Mouse (Mus musculus): ENCODE measurements around the gene Tbl1xr1. TPM values are rescaled to one million over a fixed set of nuclear protein-coding genes. Genes with fewer than 3 reads are reported as not detected.

Gene Tbl1xr1
- polyA plus RNA-seq, 1 experiment from 2014 or later: 10.2 TPM

- Histone ChIP-seq H3K27ac (ENCODE audit: low read depth, low read length) (no peak overlapping the region), H3K4me1 (ENCODE audit: control insufficient read depth, insufficient read depth, low read depth, low read length) (peaks cover 15% of the 10 kb centered on the region), H3K4me2 (ENCODE audit: low read length) (no peak overlapping the region), H3K27me3 (replicated peaks; ENCODE audit: control insufficient read depth, insufficient read depth, low read length) (no peaks in the 10 kb centered on the region), H3K9ac (ENCODE audit: low read depth, low read length) (no peak overlapping the region), H3K36me3 (ENCODE audit: control insufficient read depth, insufficient read depth, low read length) (no peaks in the 10 kb centered on the region), H3K9me3 (ENCODE audit: control insufficient read depth, low read length) (no peaks in the 10 kb centered on the region), H3K4me3 (ENCODE audit: low read length) (no peak overlapping the region)
- ATAC-seq: no peak
Measured at GRCm38 (mm10) chr3:22108013-22108412, 31.6 kb downstream of the Tbl1xr1 start.

GRCm38 (mm10) chr3:22109651-22110050 lies 33.2 kb downstream of the Tbl1xr1 start:
- H3K27ac ChIP-seq (ENCODE audit: low read depth, low read length): no peak overlapping the region
- no peak overlapping the region for H3K4me2 ChIP-seq (ENCODE audit: low read length)
- no peaks in the 10 kb centered on the region for H3K9me3 ChIP-seq (ENCODE audit: control insufficient read depth, low read length)
- 91% methylated on average over 1 of the region's 1 CpGs for WGBS
- no peak overlapping the region for H3K4me3 ChIP-seq (ENCODE audit: low read length)
- no peaks in the 10 kb centered on the region for H3K36me3 ChIP-seq (ENCODE audit: control insufficient read depth, insufficient read depth, low read length)
- peaks cover 9% of the 10 kb centered on the region for H3K4me1 ChIP-seq (ENCODE audit: control insufficient read depth, insufficient read depth, low read depth, low read length)
- no peak overlapping the region for H3K9ac ChIP-seq (ENCODE audit: low read depth, low read length)
- no peaks in the 10 kb centered on the region for H3K27me3 ChIP-seq (replicated peaks; ENCODE audit: control insufficient read depth, insufficient read depth, low read length)
- no peak for ATAC-seq

DNA sequence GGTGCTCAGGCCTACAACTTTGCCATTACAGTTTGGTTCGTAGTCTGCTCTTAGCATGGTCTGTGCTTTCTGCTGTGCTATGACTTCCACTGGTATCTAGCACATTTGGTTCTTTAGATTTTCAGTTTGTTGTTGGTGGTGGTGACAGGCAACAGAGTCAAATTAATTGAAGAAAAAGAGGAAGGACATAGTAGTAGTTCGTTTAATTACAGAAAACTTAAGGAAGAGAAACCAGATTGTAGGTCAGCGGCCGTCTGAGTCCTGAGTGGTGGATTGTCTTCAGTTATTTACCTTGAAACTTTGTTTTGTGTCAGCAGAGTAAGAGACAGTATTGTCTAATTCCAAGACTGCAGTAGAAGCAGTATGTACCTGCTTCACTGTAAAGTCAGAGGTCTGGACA lies 37.3 kb downstream of the Tbl1xr1 start:
- Histone ChIP-seq H3K27me3 (replicated peaks; ENCODE audit: control insufficient read depth, insufficient read depth, low read length) (no peaks in the 10 kb centered on the region), H3K36me3 (ENCODE audit: control insufficient read depth, insufficient read depth, low read length) (no peaks in the 10 kb centered on the region), H3K9me3 (ENCODE audit: control insufficient read depth, low read length) (no peaks in the 10 kb centered on the region), H3K4me2 (ENCODE audit: low read length) (no peak overlapping the region), H3K9ac (ENCODE audit: low read depth, low read length) (no peak overlapping the region), H3K4me3 (ENCODE audit: low read length) (no peak overlapping the region), H3K4me1 (ENCODE audit: control insufficient read depth, insufficient read depth, low read depth, low read length) (0 out of 2 replicates have a peak, but pooled peaks cover 5% of the 10 kb centered on the region), H3K27ac (ENCODE audit: low read depth, low read length) (no peak overlapping the region)
- 93% methylated on average over 4 of the region's 4 CpGs for WGBS
- no peak for ATAC-seq

DNA sequence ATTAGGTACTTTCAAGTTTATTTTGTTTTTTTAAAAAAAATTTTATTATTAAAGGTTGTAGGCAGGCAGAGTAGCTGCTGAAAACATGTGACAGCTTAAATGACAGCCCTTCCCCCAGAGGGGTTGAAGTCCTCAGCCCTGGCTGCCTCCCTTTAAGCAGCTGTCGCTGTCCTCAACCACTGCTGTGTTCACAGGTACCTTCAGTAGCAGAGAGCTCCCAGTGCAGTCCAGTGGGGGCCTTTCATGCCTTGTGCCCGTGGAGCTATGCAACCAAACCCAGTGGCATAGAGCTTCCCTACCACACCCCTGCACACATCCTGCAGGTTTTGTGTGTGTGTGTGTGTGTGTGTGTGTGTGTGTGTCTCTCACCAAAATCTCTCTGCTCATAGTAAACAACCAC lies 38.8 kb downstream of the Tbl1xr1 start:
- H3K4me2 ChIP-seq (ENCODE audit: low read length): no peak overlapping the region
- no peaks in the 10 kb centered on the region for H3K9me3 ChIP-seq (ENCODE audit: control insufficient read depth, low read length)
- no peak overlapping the region for H3K27ac ChIP-seq (ENCODE audit: low read depth, low read length)
- ATAC-seq: peak; percentile 62; the same call in 1 of the 2 replicates
- H3K36me3 ChIP-seq (ENCODE audit: control insufficient read depth, insufficient read depth, low read length): no peaks in the 10 kb centered on the region
- 30% methylated on average over 2 of the region's 2 CpGs for WGBS
- no peak overlapping the region for H3K4me3 ChIP-seq (ENCODE audit: low read length)
- H3K27me3 ChIP-seq (replicated peaks; ENCODE audit: control insufficient read depth, insufficient read depth, low read length): no peaks in the 10 kb centered on the region
- 0 out of 2 replicates have a peak, but pooled peaks cover 5% of the 10 kb centered on the region for H3K4me1 ChIP-seq (ENCODE audit: control insufficient read depth, insufficient read depth, low read depth, low read length)
- H3K9ac ChIP-seq (ENCODE audit: low read depth, low read length): no peak overlapping the region

DNA sequence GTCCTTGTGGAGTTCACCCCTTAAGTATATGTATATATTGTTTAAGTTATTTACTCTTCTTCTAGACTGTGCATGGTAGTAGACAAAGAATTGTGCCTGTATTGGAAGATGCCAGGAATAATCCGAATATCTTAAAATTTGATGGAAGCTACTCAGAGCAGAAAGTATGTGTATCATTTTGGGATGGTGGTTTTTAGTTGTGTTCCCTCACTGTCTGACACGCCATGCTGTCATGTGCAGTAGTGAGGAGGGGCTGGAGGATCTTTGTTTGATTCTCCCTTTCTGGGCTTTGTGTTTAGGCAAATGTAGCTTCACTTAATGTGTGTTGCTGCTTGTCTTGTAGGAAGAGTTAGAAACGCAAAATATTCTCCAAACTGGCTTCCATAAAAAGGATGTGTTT lies 39.2 kb downstream of the Tbl1xr1 start:
- Histone ChIP-seq H3K4me2 (ENCODE audit: low read length) (no peak overlapping the region), H3K9me3 (ENCODE audit: control insufficient read depth, low read length) (no peaks in the 10 kb centered on the region), H3K27me3 (replicated peaks; ENCODE audit: control insufficient read depth, insufficient read depth, low read length) (no peaks in the 10 kb centered on the region), H3K27ac (ENCODE audit: low read depth, low read length) (no peak overlapping the region), H3K36me3 (ENCODE audit: control insufficient read depth, insufficient read depth, low read length) (no peaks in the 10 kb centered on the region), H3K9ac (ENCODE audit: low read depth, low read length) (no peak overlapping the region), H3K4me3 (ENCODE audit: low read length) (no peak overlapping the region), H3K4me1 (ENCODE audit: control insufficient read depth, insufficient read depth, low read depth, low read length) (0 out of 2 replicates have a peak, but pooled peaks cover 6% of the 10 kb centered on the region)
- WGBS: 82% methylated on average over 3 of the region's 3 CpGs
- ATAC-seq: peak; percentile 24; the same call in 1 of the 2 replicates

- no peak for ATAC-seq
- Histone ChIP-seq H3K4me2 (ENCODE audit: low read length) (no peak overlapping the region), H3K4me3 (ENCODE audit: low read length) (no peak overlapping the region), H3K9ac (ENCODE audit: low read depth, low read length) (no peak overlapping the region), H3K36me3 (ENCODE audit: control insufficient read depth, insufficient read depth, low read length) (no peaks in the 10 kb centered on the region), H3K27ac (ENCODE audit: low read depth, low read length) (no peak overlapping the region), H3K27me3 (replicated peaks; ENCODE audit: control insufficient read depth, insufficient read depth, low read length) (no peaks in the 10 kb centered on the region), H3K9me3 (ENCODE audit: control insufficient read depth, low read length) (no peaks in the 10 kb centered on the region), H3K4me1 (ENCODE audit: control insufficient read depth, insufficient read depth, low read depth, low read length) (0 out of 2 replicates have a peak, but pooled peaks cover 8% of the 10 kb centered on the region)
- WGBS: 70% methylated on average over 1 of the region's 1 CpGs
Measured at GRCm38 (mm10) chr3:22116188-22116587, 39.7 kb downstream of the Tbl1xr1 start.

DNA sequence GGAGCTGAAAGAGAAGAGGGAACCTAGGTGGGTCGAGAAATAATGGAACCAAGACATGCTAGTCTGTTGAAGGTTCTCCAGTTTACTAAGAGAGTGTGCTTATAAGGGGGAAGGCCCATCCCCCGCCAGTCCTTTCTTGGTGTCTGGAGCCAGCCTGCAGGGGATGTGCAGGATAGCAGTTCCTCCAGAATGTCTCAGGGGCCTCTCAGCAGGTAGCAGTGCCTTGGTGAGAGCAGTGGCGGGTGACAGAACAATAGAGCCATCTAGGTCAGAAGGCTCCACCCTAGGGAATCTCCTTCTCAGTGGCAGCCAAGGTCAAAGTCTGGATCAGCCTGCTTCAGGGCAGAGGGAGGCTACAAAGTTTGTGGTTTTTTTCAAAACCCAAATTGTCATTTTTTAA lies 45.3 kb downstream of the Tbl1xr1 start:
- H3K4me2 ChIP-seq (ENCODE audit: low read length): no peak overlapping the region
- no peaks in the 10 kb centered on the region for H3K9me3 ChIP-seq (ENCODE audit: control insufficient read depth, low read length)
- H3K9ac ChIP-seq (ENCODE audit: low read depth, low read length): no peak overlapping the region
- H3K27me3 ChIP-seq (replicated peaks; ENCODE audit: control insufficient read depth, insufficient read depth, low read length): no peaks in the 10 kb centered on the region
- H3K4me1 ChIP-seq (ENCODE audit: control insufficient read depth, insufficient read depth, low read depth, low read length): 0 out of 2 replicates have a peak, but pooled peaks cover 3% of the 10 kb centered on the region
- no peak for ATAC-seq
- H3K4me3 ChIP-seq (ENCODE audit: low read length): no peak overlapping the region
- no peak overlapping the region for H3K27ac ChIP-seq (ENCODE audit: low read depth, low read length)
- no peaks in the 10 kb centered on the region for H3K36me3 ChIP-seq (ENCODE audit: control insufficient read depth, insufficient read depth, low read length)
- 39% methylated on average over 3 of the region's 3 CpGs for WGBS

DNA sequence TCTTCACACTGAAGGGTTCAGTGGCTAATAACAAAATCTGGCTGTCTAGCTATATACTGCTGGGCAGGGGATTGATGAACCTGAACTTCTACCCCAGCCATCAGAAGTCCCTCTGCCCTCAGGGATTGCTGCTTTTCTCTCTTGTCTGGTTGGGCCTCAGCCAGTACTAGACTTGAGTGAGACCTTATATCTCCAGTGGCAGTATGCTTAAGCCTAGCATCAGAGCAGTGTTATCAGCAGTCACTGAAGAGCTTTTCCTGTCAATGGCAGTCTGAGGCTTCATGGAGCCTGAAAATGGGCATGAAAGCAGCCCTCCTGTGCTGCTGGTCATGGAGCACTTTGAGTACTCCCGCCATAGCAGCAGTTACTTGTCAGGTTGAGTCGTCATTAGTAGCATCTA lies 46.7 kb downstream of the Tbl1xr1 start:
- ATAC-seq: no peak
- Histone ChIP-seq H3K27ac (ENCODE audit: low read depth, low read length) (no peak overlapping the region), H3K4me1 (ENCODE audit: control insufficient read depth, insufficient read depth, low read depth, low read length) (0 out of 2 replicates have a peak, but pooled peaks cover 3% of the 10 kb centered on the region), H3K27me3 (replicated peaks; ENCODE audit: control insufficient read depth, insufficient read depth, low read length) (no peaks in the 10 kb centered on the region), H3K4me3 (ENCODE audit: low read length) (no peak overlapping the region), H3K9me3 (ENCODE audit: control insufficient read depth, low read length) (0 out of 2 replicates have a peak, but pooled peaks cover 2% of the 10 kb centered on the region), H3K9ac (ENCODE audit: low read depth, low read length) (no peak overlapping the region), H3K4me2 (ENCODE audit: low read length) (no peak overlapping the region), H3K36me3 (ENCODE audit: control insufficient read depth, insufficient read depth, low read length) (no peaks in the 10 kb centered on the region)
- WGBS: 91% methylated on average over 2 of the region's 2 CpGs

DNA sequence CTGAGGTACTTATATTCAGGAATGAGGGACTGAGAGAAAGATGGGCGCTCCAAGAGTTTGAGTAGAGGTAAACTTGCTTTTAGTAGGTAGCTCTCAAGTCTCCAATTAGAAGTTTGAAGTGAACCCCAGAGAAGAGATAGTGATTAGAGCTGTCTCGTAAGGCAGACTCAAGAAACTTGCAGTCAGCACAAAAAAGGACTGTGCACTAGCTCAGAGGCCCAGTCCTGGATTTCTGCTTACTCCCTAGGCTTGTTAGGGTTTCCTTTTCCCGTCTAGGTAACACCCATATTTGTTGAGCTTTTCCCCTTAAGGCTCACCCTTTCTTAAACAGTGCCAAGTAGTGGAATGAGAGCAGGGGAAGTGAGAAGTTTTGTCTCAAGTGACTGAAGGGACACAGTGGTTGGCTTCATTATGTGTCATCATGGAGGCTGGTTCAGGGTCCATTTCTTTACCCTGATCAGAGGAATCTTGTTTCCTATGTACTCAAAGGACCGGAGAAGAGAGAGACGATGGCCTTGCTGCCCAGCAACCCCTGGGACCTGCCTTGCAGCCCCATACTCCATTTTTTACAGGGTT lies 49.9 kb downstream of the Tbl1xr1 start:
- Histone ChIP-seq H3K36me3 (ENCODE audit: control insufficient read depth, insufficient read depth, low read length) (no peaks in the 10 kb centered on the region), H3K27ac (ENCODE audit: low read depth, low read length) (no peak overlapping the region), H3K27me3 (replicated peaks; ENCODE audit: control insufficient read depth, insufficient read depth, low read length) (no peaks in the 10 kb centered on the region), H3K4me2 (ENCODE audit: low read length) (no peak overlapping the region), H3K4me1 (ENCODE audit: control insufficient read depth, insufficient read depth, low read depth, low read length) (no peaks in the 10 kb centered on the region), H3K9ac (ENCODE audit: low read depth, low read length) (no peak overlapping the region), H3K9me3 (ENCODE audit: control insufficient read depth, low read length) (0 out of 2 replicates have a peak, but pooled peaks cover 2% of the 10 kb centered on the region), H3K4me3 (ENCODE audit: low read length) (no peak overlapping the region)
- WGBS: 91% methylated on average over 5 of the region's 5 CpGs
- no peak for ATAC-seq
